Mouse (Mus musculus): ENCODE measurements around the gene Hsd11b2.
"Not testable (repeated sequence)": the region's sequence is repeated elsewhere in the genome, so short reads cannot be mapped to it uniquely, and the experiment has no call there.

The Hsd11b2 gene

GRCm38 (mm10) chr8:105564573-105565229 is 46.1 kb downstream of the Hsd11b2 start:
- DNase-seq = not testable (repeated sequence)

- no peak for DNase-seq
Measured at GRCm38 (mm10) chr8:105565401-105565881, 46.9 kb downstream of the Hsd11b2 start.

DNA sequence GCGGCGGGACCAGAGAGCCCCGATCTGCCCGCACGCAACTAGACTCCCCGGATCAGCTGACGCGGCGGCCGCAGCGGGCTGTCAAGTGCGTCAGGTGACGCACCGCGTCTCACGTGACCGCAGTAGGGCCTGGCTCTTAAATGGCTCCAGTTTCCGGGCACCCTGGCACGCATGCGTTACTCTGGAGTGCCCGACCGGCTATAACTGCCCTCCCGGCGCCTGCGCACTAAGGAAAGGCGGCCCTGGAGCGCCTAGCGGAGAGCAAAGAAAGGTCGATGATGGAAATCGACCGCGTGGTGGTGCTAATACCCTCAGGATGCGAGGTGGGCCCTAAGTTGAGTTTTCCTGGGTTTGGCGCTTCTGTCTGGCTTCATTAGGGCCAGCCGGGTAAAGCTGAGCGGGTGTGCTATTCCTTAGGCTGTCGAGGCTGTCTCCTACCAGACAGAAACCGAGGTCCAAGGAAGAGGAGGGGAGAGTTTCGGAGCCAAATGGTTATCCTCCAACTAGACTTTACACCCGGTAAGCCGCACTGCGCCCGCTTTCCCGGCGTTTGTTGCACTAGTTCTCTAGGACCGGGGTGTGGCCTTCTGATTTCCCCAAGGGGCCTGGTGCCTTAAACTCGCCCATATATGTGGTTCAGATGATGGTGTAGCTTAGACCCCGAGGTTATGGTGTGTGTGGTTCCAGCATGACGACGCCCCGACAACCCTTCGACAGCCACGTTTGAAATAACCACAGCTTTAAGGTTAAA is 47.6 kb downstream of the Hsd11b2 start, which contains the start of gene Atp6v0d1:
Atp6v0d1 (minus strand) TSS at position 96 of the 751 bp plus-strand sequence.
- DNase-seq = peak; percentile 100

DNA sequence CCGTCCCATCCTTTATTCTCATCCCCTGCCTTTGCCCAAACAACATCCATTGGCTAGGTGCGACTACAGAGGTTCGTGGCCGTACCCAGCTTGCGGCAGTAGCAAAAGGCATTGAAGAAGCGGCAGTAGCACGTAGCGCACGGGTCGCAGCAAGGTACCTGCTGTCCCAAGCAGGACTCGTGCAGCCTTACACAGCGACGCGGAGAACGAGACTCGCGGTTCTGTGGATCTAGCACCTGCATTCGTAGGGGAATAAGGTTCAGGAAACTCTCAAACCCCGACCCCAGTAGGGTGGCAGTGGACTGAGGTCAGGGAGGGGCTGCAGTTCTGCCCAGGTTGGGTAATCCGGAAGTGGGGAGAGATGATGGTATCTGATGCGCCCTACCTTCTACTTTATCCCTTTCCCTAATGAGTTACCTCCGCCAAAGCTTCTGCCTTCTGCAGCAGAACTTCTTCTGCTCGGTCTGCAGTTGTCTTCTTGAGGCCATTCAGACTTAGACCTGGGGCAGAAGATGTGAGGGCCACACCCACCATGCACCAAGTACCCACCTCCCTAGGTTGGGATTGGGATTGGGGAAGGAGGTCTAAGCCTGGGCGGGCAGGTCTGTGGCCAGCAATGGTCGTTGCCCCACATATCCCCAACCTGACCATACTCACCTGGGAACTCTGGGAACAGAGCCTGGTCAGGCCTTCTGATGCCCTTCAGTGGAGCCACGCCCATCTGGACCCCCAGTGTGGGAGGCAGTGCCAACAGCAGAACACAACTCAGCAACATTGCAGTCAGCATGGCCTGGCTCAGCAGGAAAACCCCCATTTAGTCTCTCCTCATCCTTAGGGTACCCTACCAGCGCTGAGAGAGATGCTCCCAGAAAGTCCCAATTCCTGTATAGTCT is 48.4 kb downstream of the Hsd11b2 start:
- DNase-seq = peak; percentile 19

GRCm38 (mm10) chr8:105571810-105572209 is 53.3 kb downstream of the Hsd11b2 start:
- peak; percentile 43 for DNase-seq

GRCm38 (mm10) chr8:105573427-105573826 is 54.9 kb downstream of the Hsd11b2 start:
- DNase-seq = no peak

All from right cerebral cortex, postnatal 25 days (tissue).